ENCODE assay signal across 22 mouse cellular contexts in the genomic region with DNA sequence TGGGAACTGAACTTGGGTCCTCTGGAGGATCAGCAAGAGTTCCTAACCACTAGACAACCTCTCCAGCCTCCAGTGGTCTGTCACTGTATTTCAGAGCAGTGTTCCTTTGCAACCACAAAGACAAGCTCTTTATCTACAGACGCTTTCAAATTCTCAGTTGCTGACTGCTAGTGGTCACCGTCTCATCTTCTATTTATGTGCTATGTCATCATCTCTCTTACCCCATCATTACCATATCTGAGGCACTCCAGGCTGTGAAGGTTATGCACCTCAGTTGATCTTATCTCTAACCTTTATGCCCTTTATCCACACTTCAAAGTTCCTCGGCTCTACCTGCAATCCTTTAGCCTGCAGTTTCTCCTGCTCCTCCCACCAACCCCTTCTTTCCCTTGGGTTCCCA.
A peak's percentile ranks its signal among the peaks of the same experiment; 100 is the strongest.
DNase-seq lines count a peak whose midpoint lies in the region; ATAC-seq and TF ChIP-seq lines count a peak whose summit lies in the region.
"Had no signal": no experiment of that assay in that cellular context is flagged by ENCODE, and none has a peak within 500 bp of the region (broad histone marks: within the 10 kb centered on the region; RNA-seq: fewer than 3 reads in every experiment).

No protein-coding gene starts in this region.

- peak; percentile 6 for DNase-seq in midbrain, embryonic 11.5 days (ENCODE audit: low spot score, missing footprints)
- DNase-seq in midbrain, embryonic 10.5 days (ENCODE audit: low spot score): no peak
- DNase-seq in CH12.LX (ENCODE audit: extremely low read depth): no peak
- DNase-seq in gastrocnemius, adult 18-20 months (ENCODE audit: low spot score): no peak
- no peak for DNase-seq in left cerebral cortex, postnatal 14 days (ENCODE audit: low spot score in 2 of 2)
- DNase-seq: adrenal gland, adult 8-10 months; adrenal gland, postnatal 14 days; adrenal gland, postnatal 36 days; B cell, adult 2 months; cerebellum, adult 11-12 months; cerebellum, adult 2 months; cerebellum, adult 9-10 months; cerebellum, postnatal 10 days; cerebellum, postnatal 25 days; forebrain, postnatal 0 days had no signal

- no peak overlapping the region for H3K4me2 ChIP-seq in midbrain, embryonic 11.5 days
- H3K4me2 ChIP-seq in CH12.LX (ENCODE audit: insufficient read depth, low read depth, poor library complexity, severe bottlenecking): no peak overlapping the region
- H3K4me2 ChIP-seq: embryonic facial prominence, embryonic 12.5 days; forebrain, embryonic 13.5 days; forebrain, embryonic 15.5 days had no signal

- no peak for TF ChIP-seq POLR2A in CH12.LX (IDR thresholded peaks at IDR 0.05; ENCODE audit: low read depth, low read length)

- no peaks in the 10 kb centered on the region for H3K36me3 ChIP-seq in midbrain, embryonic 11.5 days (ENCODE audit: control insufficient read depth, insufficient read depth, low read length)
- H3K36me3 ChIP-seq in midbrain, embryonic 10.5 days: peaks cover 20% of the 10 kb centered on the region
- peaks cover 0 to 24% of the 10 kb centered on the region in 2 experiments for H3K36me3 ChIP-seq in CH12.LX (replicated peaks in 1 of 2; ENCODE audit: control insufficient read depth in 1 of 2, insufficient read depth in 1 of 2, low read length in 1 of 2)
- H3K36me3 ChIP-seq: forebrain, embryonic 15.5 days had no signal

- no peaks in the 10 kb centered on the region for H3K27me3 ChIP-seq in midbrain, embryonic 11.5 days (ENCODE audit: control insufficient read depth, insufficient read depth, low read length)
- H3K27me3 ChIP-seq in midbrain, embryonic 10.5 days (ENCODE audit: low read depth, poor library complexity, severe bottlenecking): no peaks in the 10 kb centered on the region
- H3K27me3 ChIP-seq in CH12.LX (replicated peaks): no peaks in the 10 kb centered on the region
- H3K27me3 ChIP-seq: embryonic facial prominence, embryonic 12.5 days; forebrain, embryonic 13.5 days; forebrain, embryonic 15.5 days; Patski had no signal

- no peak for TF ChIP-seq CTCF in CH12.LX (conservative IDR thresholded peaks at IDR 0.05 in 1 of 2, IDR thresholded peaks at IDR 0.05 in 1 of 2; ENCODE audit: low read depth in 2 of 2, low read length in 2 of 2)

- H3K4me1 ChIP-seq in midbrain, embryonic 11.5 days (ENCODE audit: control insufficient read depth, insufficient read depth, low read length): no peaks in the 10 kb centered on the region
- H3K4me1 ChIP-seq in midbrain, embryonic 10.5 days: no peaks in the 10 kb centered on the region
- peaks cover 8 to 22% of the 10 kb centered on the region in 2 experiments for H3K4me1 ChIP-seq in CH12.LX (ENCODE audit: control insufficient read depth in 1 of 2, insufficient read depth in 2 of 2)
- H3K4me1 ChIP-seq: forebrain, embryonic 13.5 days; forebrain, embryonic 15.5 days had no signal

- TF ChIP-seq EP300 in CH12.LX (IDR thresholded peaks at IDR 0.05; ENCODE audit: low read length): no peak

- TF ChIP-seq RAD21 in CH12.LX (IDR thresholded peaks at IDR 0.05; ENCODE audit: low read depth, low read length): no peak

- no peak for ATAC-seq in midbrain, embryonic 11.5 days (ENCODE audit: low FRiP score)
- ATAC-seq: activated CD4-positive, CD25-positive, alpha-beta regulatory T cell, adult 4 months; CD4-positive, CD25-positive, alpha-beta regulatory T cell, adult 4 months; forebrain, embryonic 13.5 days; forebrain, embryonic 15.5 days; forebrain, postnatal 0 days; Patski had no signal

- WGBS in midbrain, embryonic 11.5 days: 96% methylated on average over 3 of the region's 3 CpGs
- 90% methylated on average over 3 of the region's 3 CpGs for WGBS in midbrain, embryonic 10.5 days

- no peak overlapping the region for H3K9ac ChIP-seq in midbrain, embryonic 11.5 days (ENCODE audit: low read length)
- H3K9ac ChIP-seq in CH12.LX (ENCODE audit: insufficient read depth, low read depth): no peak overlapping the region
- H3K9ac ChIP-seq: embryonic facial prominence, embryonic 12.5 days; forebrain, embryonic 13.5 days; forebrain, embryonic 15.5 days; forebrain, postnatal 0 days had no signal

- dilution Hi-C loops in CH12.LX (cut with MboI; ENCODE audit: extremely low pct_ligation_motif_present, extremely low pct_unique_long_range_greater_than_20kb, low sequenced_read_pairs): no loop called here

- H3K79me2 ChIP-seq in CH12.LX (replicated peaks; ENCODE audit: control insufficient read depth, extremely low read depth, insufficient read depth, poor library complexity, severe bottlenecking): no peaks in the 10 kb centered on the region

- no peaks in the 10 kb centered on the region; the same call in 1 of the 2 replicates for H3K9me3 ChIP-seq in midbrain, embryonic 11.5 days (ENCODE audit: control insufficient read depth, low read length)
- no peaks in the 10 kb centered on the region for H3K9me3 ChIP-seq in midbrain, embryonic 10.5 days (replicated peaks)
- peaks cover 10% of the 10 kb centered on the region for H3K9me3 ChIP-seq in CH12.LX (replicated peaks; ENCODE audit: low read length)
- H3K9me3 ChIP-seq: embryonic facial prominence, embryonic 10.5 days; embryonic facial prominence, embryonic 12.5 days; forebrain, embryonic 15.5 days had no signal

- in situ Hi-C loops in CH12.LX (cut with MboI; ENCODE audit: low pct_ligation_motif_present, low pct_unique_long_range_greater_than_20kb, low sequenced_read_pairs): no loop called here

- intact Hi-C loops in left cerebral cortex, postnatal 14 days (cut with DNase I): no loop called here

- H3K4me3 ChIP-seq in midbrain, embryonic 11.5 days (ENCODE audit: low read depth, low read length): no peak overlapping the region
- no peak overlapping the region for H3K4me3 ChIP-seq in midbrain, embryonic 10.5 days
- no peak overlapping the region for H3K4me3 ChIP-seq in CH12.LX (replicated peaks in 1 of 3; ENCODE audit: low read depth in 2 of 3, low read length in 2 of 3, poor library complexity in 1 of 3)
- H3K4me3 ChIP-seq: embryonic facial prominence, embryonic 10.5 days; embryonic facial prominence, embryonic 12.5 days; forebrain, embryonic 13.5 days; forebrain, embryonic 15.5 days had no signal

- H3K27ac ChIP-seq in midbrain, embryonic 11.5 days (ENCODE audit: low read depth, low read length): no peak overlapping the region
- no peak overlapping the region for H3K27ac ChIP-seq in midbrain, embryonic 10.5 days (replicated peaks)
- no peak overlapping the region for H3K27ac ChIP-seq in CH12.LX (ENCODE audit: insufficient read depth, low read depth)
- H3K27ac ChIP-seq: embryonic facial prominence, embryonic 10.5 days; embryonic facial prominence, embryonic 12.5 days; forebrain, embryonic 13.5 days; forebrain, embryonic 15.5 days had no signal

TF ChIP-seq in CH12.LX, 34 proteins besides CTCF, POLR2A, EP300 and RAD21:
- TF ChIP-seq ZMIZ1 (IDR thresholded peaks at IDR 0.05; ENCODE audit: low read depth, low read length): no peak
- TF ChIP-seq USF2 (conservative IDR thresholded peaks at IDR 0.05; ENCODE audit: low read depth, low read length): no peak
- no peak for TF ChIP-seq MAX (IDR thresholded peaks at IDR 0.05; ENCODE audit: low read length)
- TF ChIP-seq JUN (IDR thresholded peaks at IDR 0.05; ENCODE audit: insufficient read depth, low read depth, low read length): peak; percentile 84; the same call in 1 of the 2 replicates
- TF ChIP-seq TBP (conservative IDR thresholded peaks at IDR 0.05; ENCODE audit: low read depth, low read length): no peak
- TF ChIP-seq IRF4 (IDR thresholded peaks at IDR 0.05; ENCODE audit: low read depth, low read length): no peak
- peak; percentile 92 for TF ChIP-seq MEF2A (IDR thresholded peaks at IDR 0.05; ENCODE audit: borderline replicate concordance, low read depth, low read length)
- TF ChIP-seq RCOR1 (conservative IDR thresholded peaks at IDR 0.05; ENCODE audit: low read depth, low read length): no peak
TF ChIP-seq in CH12.LX: peak in this region for 2.
